Mouse (Mus musculus): ENCODE measurements around the gene 1700003F12Rik.

Gene 1700003F12Rik

DNA sequence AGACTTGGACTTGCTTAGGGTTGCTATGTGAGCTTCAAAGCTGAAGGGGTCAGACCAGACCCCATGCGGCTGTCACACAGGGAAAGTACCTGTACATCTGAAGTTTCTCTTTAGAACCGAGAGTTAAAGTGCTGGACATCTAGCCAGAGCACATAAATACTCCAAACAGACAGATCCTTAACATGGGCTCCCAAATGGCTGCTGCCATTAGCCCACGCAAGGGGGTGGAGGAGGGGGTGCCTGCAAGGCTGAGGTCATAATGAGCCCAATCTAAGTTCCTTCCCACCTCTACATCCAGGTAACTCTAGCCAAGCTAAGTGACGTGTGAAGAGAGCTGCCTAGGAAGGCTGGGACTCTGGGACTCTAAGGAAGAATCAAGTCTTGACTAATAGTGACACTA lies 4.6 kb downstream of the 1700003F12Rik start, which contains the start of gene Actl10:
TSS of gene Actl10 (plus strand) at position 301 of the 400 bp plus-strand sequence.
- peak within 1 kb of the TSS; percentile 74 for H3K4me3 ChIP-seq (replicated peaks; ENCODE audit: low read length)
- peaks cover 41% of the 10 kb centered on the region for H3K36me3 ChIP-seq (ENCODE audit: insufficient read depth, low read length)
- H3K4me1 ChIP-seq (replicated peaks; ENCODE audit: low read depth, low read length): peaks cover 66% of the 10 kb centered on the region
- H3K27me3 ChIP-seq (ENCODE audit: insufficient read depth, low read length): peaks cover 55% of the 10 kb centered on the region
- H3K9me3 ChIP-seq (ENCODE audit: low read length): no peaks in the 10 kb centered on the region
- TF ChIP-seq POU5F1 (IDR thresholded peaks at IDR 0.05; ENCODE audit: borderline replicate concordance, low read length) (no peak), CTCF (conservative IDR thresholded peaks at IDR 0.05; ENCODE audit: low read length) (no peak), NANOG (IDR thresholded peaks at IDR 0.05; ENCODE audit: borderline replicate concordance, low read length) (no peak)

DNA sequence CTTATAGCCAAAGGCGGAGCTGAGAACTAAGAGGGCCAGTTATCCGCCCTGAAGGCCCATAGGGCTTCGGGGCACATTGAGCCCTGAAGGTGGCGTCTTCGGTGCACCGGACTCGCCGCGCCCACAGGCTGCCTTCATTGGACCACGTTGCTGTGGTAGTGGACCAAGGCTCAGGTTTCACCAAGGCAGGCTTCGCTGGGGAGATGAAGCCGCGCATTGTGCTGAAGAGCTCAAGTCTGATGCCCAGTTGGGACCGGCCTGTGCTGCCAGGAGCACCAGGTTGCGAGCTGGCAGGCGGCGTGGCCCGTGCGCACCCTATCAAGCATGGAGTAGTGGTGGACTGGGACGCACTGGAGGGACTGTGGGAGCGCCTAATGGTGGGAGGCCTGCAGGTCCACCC lies 5.0 kb downstream of the 1700003F12Rik start:
- H3K4me3 ChIP-seq (replicated peaks; ENCODE audit: low read length): peak overlapping the region; percentile 74
- H3K9me3 ChIP-seq (ENCODE audit: low read length): no peaks in the 10 kb centered on the region
- H3K36me3 ChIP-seq (ENCODE audit: insufficient read depth, low read length): peaks cover 37% of the 10 kb centered on the region
- peaks cover 55% of the 10 kb centered on the region for H3K27me3 ChIP-seq (ENCODE audit: insufficient read depth, low read length)
- peaks cover 65% of the 10 kb centered on the region for H3K4me1 ChIP-seq (replicated peaks; ENCODE audit: low read depth, low read length)
- no peak for TF ChIP-seq POU5F1 (IDR thresholded peaks at IDR 0.05; ENCODE audit: borderline replicate concordance, low read length)
- TF ChIP-seq NANOG (IDR thresholded peaks at IDR 0.05; ENCODE audit: borderline replicate concordance, low read length): no peak
- no peak for TF ChIP-seq CTCF (conservative IDR thresholded peaks at IDR 0.05; ENCODE audit: low read length)

DNA sequence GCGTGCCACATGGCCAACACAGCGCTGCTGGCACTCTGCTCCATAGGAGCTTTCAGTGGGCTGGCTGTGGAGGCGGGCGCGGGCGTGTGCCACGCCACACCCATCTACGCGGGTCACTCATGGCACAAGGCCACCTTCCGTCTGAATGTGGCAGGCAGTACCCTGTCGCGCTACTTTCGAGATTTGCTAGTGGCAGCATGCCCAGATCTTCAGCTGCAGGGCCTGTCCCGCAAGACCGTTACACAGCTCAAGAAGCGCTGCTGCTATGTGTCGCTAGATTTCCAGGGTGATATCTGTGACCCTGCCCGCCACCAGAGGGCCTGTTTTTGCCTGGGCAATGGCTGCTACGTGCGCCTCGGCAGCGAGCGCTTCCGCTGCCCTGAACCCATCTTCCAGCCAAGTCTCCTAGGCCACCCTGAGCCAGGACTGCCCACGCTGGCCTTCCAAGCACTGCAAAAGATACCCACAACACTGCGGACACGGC lies 5.6 kb downstream of the 1700003F12Rik start:
- Histone ChIP-seq H3K4me1 (replicated peaks; ENCODE audit: low read depth, low read length) (peaks cover 68% of the 10 kb centered on the region), H3K4me3 (replicated peaks; ENCODE audit: low read length) (peak overlapping the region; percentile 74), H3K27me3 (ENCODE audit: insufficient read depth, low read length) (peaks cover 55% of the 10 kb centered on the region), H3K36me3 (ENCODE audit: insufficient read depth, low read length) (peaks cover 31% of the 10 kb centered on the region), H3K9me3 (ENCODE audit: low read length) (no peaks in the 10 kb centered on the region)
- peak; percentile 27 for TF ChIP-seq CTCF (conservative IDR thresholded peaks at IDR 0.05; ENCODE audit: low read length)
- no peak for TF ChIP-seq POU5F1 (IDR thresholded peaks at IDR 0.05; ENCODE audit: borderline replicate concordance, low read length)

DNA sequence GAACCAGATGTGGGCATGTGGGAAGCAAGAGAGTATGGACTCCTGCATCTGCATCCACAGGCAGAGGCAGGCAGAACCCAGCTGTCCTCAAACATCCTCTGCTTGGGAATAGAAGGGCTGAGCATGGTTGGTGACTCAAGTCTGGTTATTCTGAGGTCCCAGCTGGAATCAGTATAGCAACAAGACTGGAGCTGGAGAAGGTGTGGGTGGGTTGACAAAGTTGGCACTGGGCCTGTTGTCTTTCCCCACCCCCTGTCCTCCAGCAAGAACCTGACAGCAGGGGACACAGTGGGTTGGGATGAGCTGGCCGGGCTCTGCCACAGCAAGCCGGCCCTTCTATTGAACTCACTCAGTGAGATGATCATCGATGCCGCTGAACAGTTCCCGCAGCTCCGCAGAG lies 8.3 kb downstream of the 1700003F12Rik start:
- Histone ChIP-seq H3K4me3 (replicated peaks; ENCODE audit: low read length) (no peak overlapping the region), H3K9me3 (ENCODE audit: low read length) (no peaks in the 10 kb centered on the region), H3K4me1 (replicated peaks; ENCODE audit: low read depth, low read length) (peaks cover 77% of the 10 kb centered on the region), H3K27me3 (ENCODE audit: insufficient read depth, low read length) (peaks cover 34% of the 10 kb centered on the region), H3K36me3 (ENCODE audit: insufficient read depth, low read length) (peaks cover 40% of the 10 kb centered on the region)
- TF ChIP-seq POU5F1 (IDR thresholded peaks at IDR 0.05; ENCODE audit: borderline replicate concordance, low read length) (no peak), NANOG (IDR thresholded peaks at IDR 0.05; ENCODE audit: borderline replicate concordance, low read length) (no peak), CTCF (conservative IDR thresholded peaks at IDR 0.05; ENCODE audit: low read length) (no peak)

DNA sequence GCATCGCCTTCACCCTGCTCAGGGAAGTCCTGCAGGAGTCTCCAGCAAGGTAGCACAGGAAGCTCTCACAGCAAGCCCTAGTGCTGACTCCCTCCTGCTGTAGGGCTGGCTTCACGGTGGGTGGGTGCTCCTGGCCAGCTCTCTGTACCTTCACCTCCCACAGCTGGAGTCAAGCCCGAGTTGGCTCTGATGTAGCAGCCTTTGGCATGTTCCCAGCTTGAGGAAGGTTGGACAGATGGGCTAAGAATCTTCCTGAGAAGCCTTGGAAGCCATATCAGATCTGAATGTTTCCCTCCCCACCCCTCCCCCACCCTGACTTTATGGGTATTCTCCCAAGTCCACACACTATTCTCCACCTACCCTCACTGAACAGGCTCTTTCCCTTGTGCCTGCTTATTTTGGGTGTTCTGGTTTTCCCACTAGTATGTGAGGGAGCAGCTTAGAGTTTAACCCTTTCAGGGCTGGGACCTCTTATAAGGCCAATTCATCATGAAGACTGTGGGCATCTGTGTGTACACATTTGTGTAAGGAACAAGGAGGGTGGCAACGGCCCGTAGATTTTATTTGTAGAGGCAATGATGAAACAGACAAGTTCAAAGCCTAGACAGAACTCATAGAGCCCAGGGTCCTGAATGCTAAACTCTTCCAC lies 10.4 kb downstream of the 1700003F12Rik start:
- Histone ChIP-seq H3K27me3 (ENCODE audit: insufficient read depth, low read length) (peaks cover 14% of the 10 kb centered on the region), H3K4me3 (replicated peaks; ENCODE audit: low read length) (peak overlapping the region; percentile 84; the same call in 1 of the 2 replicates), H3K4me1 (replicated peaks; ENCODE audit: low read depth, low read length) (peaks cover 72% of the 10 kb centered on the region), H3K36me3 (ENCODE audit: insufficient read depth, low read length) (peaks cover 61% of the 10 kb centered on the region), H3K9me3 (ENCODE audit: low read length) (no peaks in the 10 kb centered on the region)
- TF ChIP-seq CTCF (conservative IDR thresholded peaks at IDR 0.05; ENCODE audit: low read length) (no peak), POU5F1 (IDR thresholded peaks at IDR 0.05; ENCODE audit: borderline replicate concordance, low read length) (no peak)

DNA sequence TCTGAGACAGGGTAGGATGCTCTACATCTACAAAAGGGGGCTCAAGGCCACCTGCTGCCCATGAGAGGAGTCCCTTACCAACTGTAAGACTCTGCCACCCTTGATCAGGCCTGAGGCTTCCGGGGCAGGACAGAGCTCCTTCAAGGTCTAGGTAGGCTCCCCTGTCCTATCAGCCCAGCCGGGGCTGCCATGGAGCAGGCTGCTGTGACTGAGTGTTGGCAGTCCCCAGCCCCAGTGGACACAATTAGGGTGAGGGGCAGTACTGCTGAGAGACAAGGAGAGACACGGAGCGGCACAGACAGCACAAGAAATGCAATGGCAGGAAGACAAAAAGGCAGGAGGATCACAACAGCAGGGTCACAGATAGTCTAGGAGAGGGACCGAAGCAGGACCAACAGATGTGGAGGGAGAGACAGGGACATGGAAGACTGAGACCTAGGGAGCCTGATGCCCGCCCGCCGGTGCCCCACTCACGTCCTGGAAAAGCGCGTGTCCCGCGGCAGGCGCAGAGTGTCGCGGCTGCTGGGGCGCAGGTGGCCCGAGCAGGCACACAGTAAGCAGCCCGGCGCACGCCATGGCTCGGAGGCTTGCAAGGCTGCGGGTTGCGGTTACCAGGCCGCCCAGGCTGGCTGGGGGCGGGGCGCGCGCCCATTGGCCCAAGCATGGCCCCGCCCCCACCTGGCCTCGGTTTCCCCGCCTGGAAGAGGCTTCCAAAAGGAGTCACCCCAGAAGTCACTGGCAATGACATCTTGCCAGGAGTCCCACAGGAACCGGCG lies 11.6 kb downstream of the 1700003F12Rik start, which contains the start of gene Necab3:
TSS of gene Necab3 (minus strand) at position 627 of the 776 bp plus-strand sequence.
- peak within 1 kb of the TSS; percentile 84 for H3K4me3 ChIP-seq (replicated peaks; ENCODE audit: low read length)
- TF ChIP-seq POU5F1 (IDR thresholded peaks at IDR 0.05; ENCODE audit: borderline replicate concordance, low read length): no peak
- H3K27me3 ChIP-seq (ENCODE audit: insufficient read depth, low read length): peaks cover 2% of the 10 kb centered on the region
- peaks cover 66% of the 10 kb centered on the region for H3K36me3 ChIP-seq (ENCODE audit: insufficient read depth, low read length)
- peaks cover 68% of the 10 kb centered on the region for H3K4me1 ChIP-seq (replicated peaks; ENCODE audit: low read depth, low read length)
- H3K9me3 ChIP-seq (ENCODE audit: low read length): no peaks in the 10 kb centered on the region

DNA sequence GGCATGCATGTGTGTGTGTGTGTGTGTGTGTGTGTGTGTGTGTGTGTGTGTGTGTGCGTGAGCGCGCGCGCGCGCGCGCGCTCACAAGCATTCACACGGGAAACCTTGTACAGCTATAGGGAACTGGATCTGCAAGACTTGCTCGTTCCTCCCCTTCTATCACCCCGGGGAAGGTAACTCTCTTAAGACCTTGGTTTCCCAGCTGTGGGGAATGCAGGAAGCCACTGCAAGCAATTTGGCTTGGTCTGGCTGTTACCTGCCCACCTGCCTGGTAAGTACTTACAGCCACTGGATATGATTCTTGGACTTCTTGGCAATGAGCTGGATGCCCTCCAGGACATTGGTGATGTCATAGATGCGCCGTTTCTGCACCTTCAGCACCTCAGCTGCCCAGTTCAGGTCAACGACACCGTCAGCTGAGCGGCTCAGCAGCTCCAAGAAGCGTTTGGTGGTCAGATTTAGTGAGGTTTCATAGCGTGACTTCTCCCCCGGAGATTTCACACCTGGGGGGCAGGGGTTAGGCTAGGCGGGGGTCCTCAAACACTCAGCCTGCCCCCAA lies 16.8 kb downstream of the 1700003F12Rik start:
- H3K36me3 ChIP-seq (ENCODE audit: insufficient read depth, low read length): peaks cover 94% of the 10 kb centered on the region
- H3K27me3 ChIP-seq (ENCODE audit: insufficient read depth, low read length): no peaks in the 10 kb centered on the region
- peak overlapping the region; percentile 41; the same call in 1 of the 2 replicates for H3K4me3 ChIP-seq (replicated peaks; ENCODE audit: low read length)
- TF ChIP-seq POU5F1 (IDR thresholded peaks at IDR 0.05; ENCODE audit: borderline replicate concordance, low read length) (no peak), NANOG (IDR thresholded peaks at IDR 0.05; ENCODE audit: borderline replicate concordance, low read length) (no peak), CTCF (conservative IDR thresholded peaks at IDR 0.05; ENCODE audit: low read length) (no peak)
- peaks cover 81% of the 10 kb centered on the region for H3K4me1 ChIP-seq (replicated peaks; ENCODE audit: low read depth, low read length)
- no peaks in the 10 kb centered on the region for H3K9me3 ChIP-seq (ENCODE audit: low read length)

DNA sequence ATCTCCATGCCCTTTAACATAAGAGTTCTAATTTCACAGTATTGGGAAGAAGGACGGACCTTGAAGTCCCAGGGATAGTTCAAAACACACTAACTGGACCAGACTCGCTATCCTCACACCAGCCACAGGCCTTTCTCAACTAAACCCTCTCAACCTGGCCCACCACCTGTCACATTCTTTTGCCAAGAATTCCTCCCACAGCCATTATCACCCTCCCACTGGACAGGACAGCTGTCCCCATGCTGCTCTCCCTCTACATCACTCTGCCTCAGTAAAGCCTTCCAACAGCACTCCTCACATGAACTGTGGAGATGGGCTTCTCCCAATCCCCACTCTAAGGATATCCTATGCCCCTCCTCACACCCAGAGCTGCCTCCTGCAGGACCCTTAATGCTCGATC lies 18.7 kb downstream of the 1700003F12Rik start:
- Histone ChIP-seq H3K27me3 (ENCODE audit: insufficient read depth, low read length) (no peaks in the 10 kb centered on the region), H3K9me3 (ENCODE audit: low read length) (no peaks in the 10 kb centered on the region), H3K4me1 (replicated peaks; ENCODE audit: low read depth, low read length) (peaks cover 73% of the 10 kb centered on the region), H3K36me3 (ENCODE audit: insufficient read depth, low read length) (peaks cover 81% of the 10 kb centered on the region), H3K4me3 (replicated peaks; ENCODE audit: low read length) (no peak overlapping the region)
- TF ChIP-seq CTCF (conservative IDR thresholded peaks at IDR 0.05; ENCODE audit: low read length): no peak
- TF ChIP-seq NANOG (IDR thresholded peaks at IDR 0.05; ENCODE audit: borderline replicate concordance, low read length): no peak
- no peak for TF ChIP-seq POU5F1 (IDR thresholded peaks at IDR 0.05; ENCODE audit: borderline replicate concordance, low read length)
